Mouse (Mus musculus) thymus, postnatal 0 days (tissue): ENCODE measurements around the gene Tcaf2. TPM values are rescaled to one million over a fixed set of nuclear protein-coding genes. Genes with fewer than 3 reads are reported as not detected.

ENCODE experiments used
- polyA plus RNA-seq: library from polyadenylated mRNA; unstranded; fragments of >200 nt; fragmentation: Nextera tagmentation; extraction: Ambion mirVana; gene quantifications from 2 replicates; pipeline ENCODE4 v1.2.1, GENCODE M21; 2015

Tcaf2 gene
- polyA plus RNA-seq, 1 experiment from 2014 or later: 5.3 TPM

Other genes with a start within 250 kb of the Tcaf2 start
- gene Tas2r143, start 245.0 kb downstream of the Tcaf2 start, polyA plus RNA-seq: not detected in 2 replicates
- gene Tas2r135, start 239.8 kb downstream of the Tcaf2 start, polyA plus RNA-seq: not detected in 2 replicates
- not detected in 2 replicates for gene Tas2r126, start 210.7 kb downstream of the Tcaf2 start, polyA plus RNA-seq
- not detected in 2 replicates for gene Olfr458, start 180.1 kb downstream of the Tcaf2 start, polyA plus RNA-seq
- gene Olfr457, start 168.9 kb downstream of the Tcaf2 start, polyA plus RNA-seq: not detected in 2 replicates
- not detected in 2 replicates for gene Olfr456, start 158.0 kb downstream of the Tcaf2 start, polyA plus RNA-seq
- gene Olfr455, start 97.7 kb downstream of the Tcaf2 start, polyA plus RNA-seq: not detected in 2 replicates
- gene Tcaf3, start 47.6 kb downstream of the Tcaf2 start, polyA plus RNA-seq: not detected in 2 replicates
- 4.3 and 5.0 TPM in 2 replicates for gene Tcaf1, start 64.8 kb upstream of the Tcaf2 start, polyA plus RNA-seq
- not detected in 2 replicates for gene Olfr453, start 94.1 kb upstream of the Tcaf2 start, polyA plus RNA-seq
- gene Olfr38, start 111.2 kb upstream of the Tcaf2 start, polyA plus RNA-seq: not detected in 2 replicates
- gene Olfr452, start 139.8 kb upstream of the Tcaf2 start, polyA plus RNA-seq: not detected in 2 replicates
- gene Olfr450, start 166.7 kb upstream of the Tcaf2 start, polyA plus RNA-seq: not detected in 2 replicates
- not detected in 2 replicates for gene Olfr449, start 189.1 kb upstream of the Tcaf2 start, polyA plus RNA-seq
- not detected in 2 replicates for gene Olfr448, start 245.2 kb upstream of the Tcaf2 start, polyA plus RNA-seq